Mouse (Mus musculus): ENCODE results near the gene Gm6169.
"Not testable (repeated sequence)": the region's sequence is repeated elsewhere in the genome, so short reads cannot be mapped to it uniquely, and the experiment has no call there.

The Gm6169 gene

GRCm38 (mm10) chr13:97099187-97099852 is at the start of gene Gm6169:
Gene Gm6169 (minus strand): TSS chr13:97099237.
- DNase-seq (ENCODE audit: low spot score) = no peak

- no peak for DNase-seq (ENCODE audit: low spot score)
Measured at GRCm38 (mm10) chr13:97145834-97146233, 46.8 kb upstream of the Gm6169 start.

DNA sequence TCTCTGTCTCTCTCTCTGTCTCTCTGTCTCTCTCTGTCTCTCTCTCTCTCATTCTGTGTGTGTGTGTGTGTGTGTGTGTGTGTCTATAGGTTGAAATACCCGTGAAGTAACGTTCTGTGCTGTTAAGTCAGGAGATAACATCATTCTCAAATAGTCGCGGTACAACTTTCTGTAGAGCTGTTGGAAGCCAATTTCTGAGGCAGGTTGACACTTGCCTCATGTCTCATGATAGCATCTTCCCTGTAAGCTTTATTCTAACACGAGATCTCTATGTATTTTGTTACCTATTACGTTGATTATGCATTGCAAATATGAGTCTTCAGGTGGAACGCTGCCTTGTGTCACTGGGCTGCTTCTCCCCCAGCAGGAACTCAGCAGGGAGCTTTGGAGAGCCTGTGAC is 43.3 kb upstream of the Gm6169 start:
- DNase-seq (ENCODE audit: low spot score) = no peak

DNA sequence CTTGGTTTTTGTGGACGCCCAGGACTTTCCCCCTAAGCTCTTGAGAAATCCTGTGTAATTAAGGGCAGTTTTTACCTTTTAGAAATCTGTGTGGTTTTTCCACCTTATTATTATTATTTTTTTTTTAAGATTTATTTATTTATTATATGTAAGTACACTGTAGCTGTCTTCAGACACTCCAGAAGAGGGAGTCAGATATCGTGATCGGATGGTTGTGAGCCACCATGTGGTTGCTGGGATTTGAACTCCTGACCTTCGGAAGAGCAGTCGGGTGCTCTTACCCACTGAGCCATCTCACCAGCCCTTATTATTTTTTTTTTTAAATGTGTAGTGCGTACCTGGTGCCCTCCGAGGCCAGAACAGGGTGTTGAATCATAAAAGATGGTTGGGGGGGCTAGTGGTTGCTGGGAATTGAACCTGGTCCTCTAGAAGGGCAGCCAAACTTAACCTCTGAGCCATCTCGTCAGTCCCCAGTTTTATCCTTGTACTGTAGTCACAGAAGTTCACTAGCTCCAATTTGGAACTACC is 39.4 kb upstream of the Gm6169 start:
- not testable (repeated sequence) for DNase-seq (ENCODE audit: low spot score)

- DNase-seq (ENCODE audit: low spot score) = peak; percentile 92
Measured at GRCm38 (mm10) chr13:97137466-97138400, 38.7 kb upstream of the Gm6169 start, which contains the start of the genes Gfm2 and Nsa2. Gene Gfm2 (plus strand): TSS chr13:97137937. Gene Nsa2 (minus strand): TSS chr13:97137937.

GRCm38 (mm10) chr13:97130413-97130812 is 31.4 kb upstream of the Gm6169 start:
- DNase-seq (ENCODE audit: low spot score) = not testable (repeated sequence)

- not testable (repeated sequence) for DNase-seq (ENCODE audit: low spot score)
Measured at GRCm38 (mm10) chr13:97129654-97130053, 30.6 kb upstream of the Gm6169 start.

GRCm38 (mm10) chr13:97121341-97121740 is 22.3 kb upstream of the Gm6169 start:
- DNase-seq (ENCODE audit: low spot score) = no peak

DNA sequence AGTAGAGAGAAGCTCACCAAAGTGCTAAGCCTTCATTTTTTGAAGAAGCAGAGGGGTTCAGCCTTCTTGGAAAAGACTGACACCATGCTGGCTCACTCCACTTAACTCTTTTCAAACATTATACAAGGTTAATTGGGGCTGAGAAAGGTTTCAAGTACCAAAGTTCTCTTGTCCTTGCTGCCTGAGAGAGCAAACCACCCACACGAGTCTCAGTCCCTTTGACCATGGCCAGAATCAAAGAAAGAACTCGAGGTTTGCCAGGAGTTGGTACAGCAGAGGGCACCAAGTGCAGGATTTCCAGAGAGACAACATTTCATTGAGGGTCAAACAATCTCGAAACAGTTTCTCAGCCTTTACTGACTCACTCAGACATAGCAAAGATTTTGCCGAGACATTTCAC is 10.0 kb upstream of the Gm6169 start:
- no peak for DNase-seq (ENCODE audit: low spot score)

- DNase-seq (ENCODE audit: low spot score) = not testable (repeated sequence)
Measured at GRCm38 (mm10) chr13:97107721-97108120, 8.7 kb upstream of the Gm6169 start.

DNA sequence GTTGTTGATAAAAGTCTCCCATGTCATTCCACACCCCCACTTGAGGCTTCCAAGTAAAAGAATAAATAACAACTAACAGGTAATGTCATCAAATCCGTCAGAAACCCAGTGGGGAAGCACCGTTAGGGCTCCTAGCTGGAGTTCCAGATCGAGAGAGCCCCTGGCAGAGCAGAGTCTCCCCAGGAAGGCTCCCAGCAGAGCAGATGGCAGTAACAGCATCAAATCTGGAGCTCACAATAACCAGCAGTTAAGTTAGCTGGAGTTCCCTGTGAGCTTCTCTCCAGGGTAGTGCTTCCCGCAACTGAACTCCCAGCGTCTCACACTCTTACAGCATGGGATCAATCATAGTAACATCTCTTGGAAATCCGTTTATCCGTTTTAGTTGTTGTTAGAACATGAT is 6.0 kb upstream of the Gm6169 start:
- no peak for DNase-seq (ENCODE audit: low spot score)

- no peak for DNase-seq (ENCODE audit: low spot score)
Measured at GRCm38 (mm10) chr13:97095726-97096125, 3.3 kb downstream of the Gm6169 start.

- no peak for DNase-seq (ENCODE audit: low spot score)
Measured at GRCm38 (mm10) chr13:97088183-97088582, 10.9 kb downstream of the Gm6169 start.

DNA sequence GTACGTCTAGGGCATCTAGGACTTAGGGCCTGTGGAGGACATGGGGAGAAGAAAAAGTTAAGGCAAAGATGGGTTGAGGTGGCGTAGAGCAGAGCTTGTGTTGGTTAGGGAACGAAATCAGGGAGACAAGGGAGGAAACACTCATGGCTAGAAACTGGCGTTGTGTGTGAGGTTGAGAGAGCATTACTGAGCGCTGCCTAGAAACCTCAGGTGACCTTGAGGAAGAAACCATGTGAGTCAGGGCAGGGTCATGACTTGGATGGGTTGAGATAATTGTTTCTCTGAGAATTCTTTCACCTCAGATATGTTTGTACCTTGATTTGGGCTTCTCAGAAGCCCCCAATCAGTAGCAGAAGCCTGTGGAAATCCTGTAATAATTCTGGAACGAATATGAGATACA is 11.6 kb downstream of the Gm6169 start:
- DNase-seq (ENCODE audit: low spot score) = no peak

DNA sequence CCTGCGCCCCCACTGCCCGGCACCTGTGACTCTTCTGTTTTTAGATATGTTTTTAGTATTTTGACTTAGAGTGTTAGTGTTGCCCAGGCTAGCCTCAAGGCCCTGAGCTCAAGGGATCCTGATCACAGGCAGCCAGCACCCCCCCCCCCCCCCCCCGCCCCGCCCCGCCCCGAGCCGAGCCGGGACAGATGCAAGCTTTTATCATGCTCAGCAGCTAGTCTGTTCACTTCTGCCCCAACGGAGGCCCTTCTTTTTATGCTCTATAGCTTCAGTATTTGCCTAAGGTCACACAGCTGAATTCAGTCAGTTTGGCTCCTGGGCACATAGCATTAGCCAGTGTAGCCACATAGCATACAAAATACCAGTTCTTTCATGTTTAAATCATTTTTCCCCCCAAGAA is 12.7 kb downstream of the Gm6169 start:
- no peak for DNase-seq (ENCODE audit: low spot score)

DNA sequence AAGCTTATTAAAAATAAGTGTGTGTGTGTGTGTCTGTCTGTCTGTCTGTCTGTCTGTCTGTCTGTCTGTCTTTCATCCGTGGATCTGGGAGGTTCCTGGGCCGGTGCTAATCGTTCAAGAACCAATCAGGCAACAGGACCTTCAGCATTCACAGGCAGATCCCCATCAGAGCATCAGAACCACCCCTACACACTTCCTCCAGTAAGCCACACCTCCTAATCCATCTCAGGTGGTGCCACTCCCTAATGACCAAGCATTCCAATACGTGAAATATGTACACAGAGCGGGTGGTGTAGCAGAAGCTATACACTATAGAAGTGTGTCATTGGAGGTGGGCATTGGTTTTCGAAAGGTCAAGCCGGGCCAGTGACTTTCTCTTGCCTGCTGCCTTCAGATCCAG is 16.6 kb downstream of the Gm6169 start:
- DNase-seq (ENCODE audit: low spot score) = no peak

GRCm38 (mm10) chr13:97080615-97081014 is 18.4 kb downstream of the Gm6169 start:
- no peak for DNase-seq (ENCODE audit: low spot score)

DNA sequence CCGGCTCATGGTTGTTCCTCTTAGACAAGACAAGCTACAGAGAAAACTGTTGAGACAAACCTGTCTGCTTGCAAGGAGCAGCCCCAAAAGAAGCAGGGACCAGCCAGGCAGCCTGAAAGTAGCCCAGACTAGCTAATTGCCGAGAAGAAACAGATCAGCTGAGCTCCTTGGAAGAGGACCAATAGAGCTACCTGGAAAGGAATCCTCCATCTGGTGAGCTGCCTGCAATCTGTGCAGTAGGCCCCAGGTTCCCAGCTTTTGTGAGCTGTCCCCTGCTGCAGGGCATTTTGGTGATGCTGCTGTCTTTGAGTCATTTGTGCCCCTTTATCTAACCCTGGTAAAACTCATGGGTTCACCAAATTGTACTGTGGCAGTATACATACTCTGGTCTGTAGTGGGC is 18.8 kb downstream of the Gm6169 start:
- DNase-seq (ENCODE audit: low spot score) = no peak

- no peak for DNase-seq (ENCODE audit: low spot score)
Measured at GRCm38 (mm10) chr13:97077556-97077955, 21.5 kb downstream of the Gm6169 start.

DNA sequence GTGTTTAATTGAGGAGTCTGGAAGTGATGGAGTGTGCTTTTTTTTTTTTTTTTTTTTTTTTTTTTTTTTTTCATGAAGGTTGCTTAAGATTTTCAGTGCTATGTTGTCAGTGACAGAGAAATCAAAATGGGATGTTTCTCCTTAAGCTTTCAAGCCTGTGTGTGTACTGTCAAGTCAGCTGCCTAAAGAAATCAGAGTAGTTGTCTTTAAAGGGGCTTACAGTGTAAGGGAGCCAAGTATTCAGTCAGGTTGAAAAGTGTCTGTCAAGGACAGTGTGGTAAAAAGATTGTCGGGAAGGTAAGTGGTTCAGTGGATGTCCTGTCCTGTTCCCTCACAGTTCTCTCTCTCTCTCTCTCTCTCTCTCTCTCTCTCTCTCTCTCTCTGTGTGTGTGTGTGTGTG is 25.5 kb downstream of the Gm6169 start:
- no peak for DNase-seq (ENCODE audit: low spot score)

DNA sequence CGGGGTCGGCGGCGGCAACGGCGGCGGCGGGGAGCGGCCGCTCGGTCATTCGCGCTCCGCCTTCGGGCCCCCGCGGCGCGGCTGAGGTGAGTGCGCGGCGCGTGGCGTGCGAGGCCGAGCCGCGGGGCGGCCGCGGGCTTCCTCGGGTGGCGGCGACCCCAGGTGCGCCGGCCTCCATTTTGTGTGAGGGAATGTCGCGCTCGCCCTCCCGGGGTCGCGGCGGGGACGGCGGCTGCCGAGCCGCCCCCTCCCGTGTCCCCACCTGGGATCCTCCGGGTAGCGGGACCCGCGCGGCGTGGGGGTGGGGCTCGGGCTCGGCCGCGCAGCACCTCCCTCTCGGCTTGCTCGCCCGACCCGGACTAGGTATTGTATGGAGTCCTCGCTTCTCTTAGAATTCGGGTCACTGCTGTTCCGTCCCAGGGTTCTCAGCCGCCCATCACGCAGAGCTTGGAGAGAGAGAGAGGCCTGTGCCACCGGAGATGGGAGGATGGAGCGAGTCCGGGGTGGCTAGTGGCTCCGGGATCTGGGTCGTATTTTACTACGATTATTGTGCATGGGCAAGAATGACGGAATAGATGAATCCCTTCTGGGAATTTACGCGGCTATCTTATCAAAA is 27.3 kb downstream of the Gm6169 start:
- peak; percentile 73 for DNase-seq (ENCODE audit: low spot score)

- DNase-seq (ENCODE audit: low spot score) = peak; percentile 80
Measured at GRCm38 (mm10) chr13:97070931-97071625, 28.0 kb downstream of the Gm6169 start.
